Mouse (Mus musculus): ENCODE results near the gene Tspan9. TPM values are rescaled to one million over a fixed set of nuclear protein-coding genes. Genes with fewer than 3 reads are reported as not detected.

Tspan9 gene
- polyA plus RNA-seq, 1 experiment from 2014 or later, result 177 TPM

DNA sequence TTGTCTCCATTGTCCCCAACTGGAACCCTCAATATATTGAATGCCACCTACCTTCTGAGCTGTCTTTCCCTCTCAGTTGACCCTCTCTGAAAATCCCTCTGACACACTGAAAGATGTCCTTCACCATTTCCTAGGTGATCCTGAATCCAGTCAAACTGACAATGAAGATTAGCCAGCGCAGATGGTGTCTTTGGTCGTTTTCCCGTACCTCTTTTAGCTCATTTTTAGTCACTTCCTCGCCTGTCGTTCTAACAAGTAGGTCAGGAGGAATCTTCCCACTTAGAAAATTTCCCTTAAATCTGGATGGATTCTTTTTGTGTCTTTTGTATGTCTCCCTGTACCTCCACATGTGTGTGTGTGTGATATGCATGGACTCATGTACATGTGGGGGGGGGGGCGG is 15.7 kb upstream of the Tspan9 start:
- Histone ChIP-seq H3K27ac (ENCODE audit: low read length) (no peak overlapping the region), H3K36me3 (ENCODE audit: control insufficient read depth, insufficient read depth, low read length) (no peaks in the 10 kb centered on the region), H3K9ac (ENCODE audit: low read length) (no peak overlapping the region), H3K4me1 (ENCODE audit: control insufficient read depth, insufficient read depth, low read length) (no peaks in the 10 kb centered on the region), H3K9me3 (replicated peaks; ENCODE audit: control insufficient read depth, low read length) (no peaks in the 10 kb centered on the region), H3K4me2 (ENCODE audit: low read depth, low read length) (no peak overlapping the region), H3K27me3 (ENCODE audit: control insufficient read depth, insufficient read depth, low read length) (no peaks in the 10 kb centered on the region), H3K4me3 (replicated peaks; ENCODE audit: low read length) (no peak overlapping the region)
- no peak for ATAC-seq (ENCODE audit: insufficient read depth, low FRiP score)
- WGBS, result 83% methylated on average over 6 of the region's 6 CpGs

DNA sequence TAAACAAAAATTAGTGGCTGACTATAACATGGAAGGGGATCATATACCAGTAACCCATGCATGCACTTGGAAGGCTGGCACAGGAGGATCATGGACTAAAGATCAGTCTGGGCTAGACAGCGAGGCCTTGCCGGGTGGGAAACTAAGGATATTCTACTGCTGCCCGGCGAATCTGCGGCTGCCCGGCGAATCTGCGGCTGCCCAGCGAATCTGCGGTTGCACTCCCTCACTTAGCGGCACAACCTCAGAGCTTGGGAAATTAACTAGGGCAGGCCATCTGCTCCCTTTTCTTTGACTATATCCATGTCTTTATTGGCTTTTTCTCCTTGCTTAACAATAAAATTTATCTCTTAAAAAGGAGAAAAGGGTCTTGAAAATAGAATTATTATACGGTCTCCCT is 14.6 kb upstream of the Tspan9 start:
- Histone ChIP-seq H3K36me3 (ENCODE audit: control insufficient read depth, insufficient read depth, low read length) (no peaks in the 10 kb centered on the region), H3K4me2 (ENCODE audit: low read depth, low read length) (no peak overlapping the region), H3K4me1 (ENCODE audit: control insufficient read depth, insufficient read depth, low read length) (no peaks in the 10 kb centered on the region), H3K9ac (ENCODE audit: low read length) (no peak overlapping the region), H3K27me3 (ENCODE audit: control insufficient read depth, insufficient read depth, low read length) (no peaks in the 10 kb centered on the region), H3K9me3 (replicated peaks; ENCODE audit: control insufficient read depth, low read length) (no peaks in the 10 kb centered on the region), H3K27ac (ENCODE audit: low read length) (no peak overlapping the region), H3K4me3 (replicated peaks; ENCODE audit: low read length) (no peak overlapping the region)
- ATAC-seq (ENCODE audit: insufficient read depth, low FRiP score), result no peak
- WGBS, result 74% methylated on average over 12 of the region's 12 CpGs

DNA sequence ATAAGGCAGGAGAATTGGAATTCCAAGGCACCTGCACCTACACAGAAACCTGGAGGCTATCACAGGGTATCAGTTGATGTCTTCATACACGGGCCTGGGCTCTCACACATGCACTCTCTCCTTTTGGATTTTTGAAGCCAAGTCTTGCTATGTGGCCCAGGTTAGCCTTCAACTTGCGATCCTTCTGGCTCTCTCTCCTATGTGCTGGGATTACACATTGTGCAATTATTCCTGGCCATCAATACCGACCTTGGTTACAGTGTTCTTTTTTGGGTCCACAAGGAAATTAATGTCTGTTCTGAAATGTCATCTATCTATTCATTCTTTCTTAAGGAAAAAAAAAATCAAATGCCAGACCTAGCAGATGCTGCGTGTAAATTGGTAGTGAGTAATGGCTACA is 13.1 kb upstream of the Tspan9 start:
- no peak for ATAC-seq (ENCODE audit: insufficient read depth, low FRiP score)
- Histone ChIP-seq H3K27ac (ENCODE audit: low read length) (no peak overlapping the region), H3K36me3 (ENCODE audit: control insufficient read depth, insufficient read depth, low read length) (no peaks in the 10 kb centered on the region), H3K4me3 (replicated peaks; ENCODE audit: low read length) (no peak overlapping the region), H3K4me1 (ENCODE audit: control insufficient read depth, insufficient read depth, low read length) (no peaks in the 10 kb centered on the region), H3K9ac (ENCODE audit: low read length) (no peak overlapping the region), H3K9me3 (replicated peaks; ENCODE audit: control insufficient read depth, low read length) (no peaks in the 10 kb centered on the region), H3K4me2 (ENCODE audit: low read depth, low read length) (no peak overlapping the region), H3K27me3 (ENCODE audit: control insufficient read depth, insufficient read depth, low read length) (no peaks in the 10 kb centered on the region)
- 75% methylated on average over 4 of the region's 4 CpGs for WGBS

DNA sequence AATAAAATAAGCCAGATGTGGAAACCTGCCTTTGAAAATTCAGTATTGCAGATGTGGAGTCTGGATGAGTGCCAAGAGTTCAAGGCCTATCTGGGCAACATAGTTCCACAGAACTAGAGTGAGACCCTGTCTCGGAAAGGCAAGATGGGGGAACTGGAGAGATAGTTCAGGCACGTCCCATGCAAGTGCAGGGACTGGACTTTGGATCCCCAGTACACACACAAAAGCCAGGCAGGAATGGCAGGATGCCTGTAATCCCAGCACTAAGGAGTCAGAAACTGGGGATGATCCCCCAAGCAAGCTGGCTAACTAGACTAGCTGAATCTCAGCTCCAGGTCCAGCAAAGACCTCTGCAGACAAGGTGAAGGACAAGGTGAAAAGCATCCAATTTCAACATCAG is 12.5 kb upstream of the Tspan9 start:
- Histone ChIP-seq H3K9me3 (replicated peaks; ENCODE audit: control insufficient read depth, low read length) (no peaks in the 10 kb centered on the region), H3K9ac (ENCODE audit: low read length) (no peak overlapping the region), H3K4me3 (replicated peaks; ENCODE audit: low read length) (no peak overlapping the region), H3K4me2 (ENCODE audit: low read depth, low read length) (no peak overlapping the region), H3K36me3 (ENCODE audit: control insufficient read depth, insufficient read depth, low read length) (no peaks in the 10 kb centered on the region), H3K27me3 (ENCODE audit: control insufficient read depth, insufficient read depth, low read length) (no peaks in the 10 kb centered on the region), H3K4me1 (ENCODE audit: control insufficient read depth, insufficient read depth, low read length) (no peaks in the 10 kb centered on the region), H3K27ac (ENCODE audit: low read length) (no peak overlapping the region)
- ATAC-seq (ENCODE audit: insufficient read depth, low FRiP score), result no peak
- WGBS, result 55% methylated on average over 2 of the region's 2 CpGs

DNA sequence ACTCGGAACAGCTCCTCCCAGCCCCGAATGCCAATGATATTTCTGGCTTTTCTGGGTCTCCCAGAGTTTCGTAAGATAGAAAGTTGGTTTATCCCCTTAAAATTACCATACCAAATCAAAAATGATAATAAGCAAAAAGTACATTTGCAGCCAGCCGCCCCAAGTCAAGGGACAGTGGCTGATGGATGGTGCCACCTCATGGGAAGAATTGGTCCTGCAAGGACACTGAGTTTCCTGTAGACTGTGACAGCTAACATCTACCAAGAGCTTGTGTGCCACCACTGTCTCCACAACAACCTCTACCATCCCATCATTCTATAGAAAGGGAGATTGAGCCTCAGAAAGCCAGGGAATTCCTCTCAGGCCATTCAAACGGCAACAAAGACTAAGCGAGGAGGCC is 2.4 kb upstream of the Tspan9 start:
- H3K4me3 ChIP-seq (replicated peaks; ENCODE audit: low read length), result no peak overlapping the region
- H3K27me3 ChIP-seq (ENCODE audit: control insufficient read depth, insufficient read depth, low read length), result no peaks in the 10 kb centered on the region
- H3K36me3 ChIP-seq (ENCODE audit: control insufficient read depth, insufficient read depth, low read length), result no peaks in the 10 kb centered on the region
- H3K4me1 ChIP-seq (ENCODE audit: control insufficient read depth, insufficient read depth, low read length), result peaks cover 20% of the 10 kb centered on the region
- H3K27ac ChIP-seq (ENCODE audit: low read length), result no peak overlapping the region
- H3K4me2 ChIP-seq (ENCODE audit: low read depth, low read length), result no peak overlapping the region
- H3K9me3 ChIP-seq (replicated peaks; ENCODE audit: control insufficient read depth, low read length), result no peaks in the 10 kb centered on the region
- 56% methylated on average over 6 of the region's 6 CpGs for WGBS
- no peak for ATAC-seq (ENCODE audit: insufficient read depth, low FRiP score)
- no peak overlapping the region for H3K9ac ChIP-seq (ENCODE audit: low read length)

DNA sequence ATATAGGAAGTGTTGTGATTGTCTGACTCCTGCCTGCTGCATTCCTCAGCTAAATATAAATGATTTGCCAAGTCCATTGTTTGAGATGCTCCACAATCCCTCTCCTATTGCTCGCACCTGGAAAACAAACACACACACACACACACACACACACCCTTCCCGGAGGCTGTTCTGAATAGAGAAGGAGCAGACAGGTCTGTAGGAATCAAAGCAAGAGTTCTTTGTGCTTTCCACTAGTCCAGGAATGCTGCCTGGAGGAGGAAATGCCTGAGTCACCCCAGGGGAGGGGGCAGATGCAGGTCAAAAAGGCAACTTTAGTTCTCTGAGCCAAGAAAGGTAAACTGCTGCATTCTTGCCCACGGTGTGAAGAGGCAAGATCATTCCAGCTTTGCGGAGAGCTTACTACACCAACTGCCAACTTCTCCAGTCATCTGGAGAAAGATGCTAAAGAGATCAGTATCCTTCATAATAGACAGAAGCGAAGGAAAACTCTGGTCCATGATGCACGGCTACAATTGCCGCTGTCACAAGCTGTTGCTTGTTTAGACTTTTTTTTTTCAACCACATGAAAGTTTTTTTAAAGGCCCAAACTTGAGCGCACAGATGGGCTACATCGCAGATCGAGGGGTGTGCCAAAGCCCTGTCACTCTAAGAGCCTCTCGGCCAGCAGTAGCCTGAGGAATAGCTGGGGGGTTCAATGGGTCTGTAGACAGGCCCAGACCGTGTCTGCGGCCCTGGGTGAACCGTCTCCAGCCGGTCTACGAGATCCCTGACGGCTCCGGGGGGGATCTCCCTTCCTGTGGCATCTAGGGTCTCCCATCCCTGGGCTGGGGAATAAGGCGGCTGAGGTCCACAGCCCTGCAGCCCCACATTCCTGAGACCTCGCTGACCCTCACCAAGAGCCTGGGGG is 770 bp downstream of the Tspan9 start:
- peak; percentile 65 for ATAC-seq (ENCODE audit: insufficient read depth, low FRiP score)
- no peaks in the 10 kb centered on the region for H3K27me3 ChIP-seq (ENCODE audit: control insufficient read depth, insufficient read depth, low read length)
- H3K9ac ChIP-seq (ENCODE audit: low read length), result peak overlapping the region; percentile 77
- peak overlapping the region; percentile 59 for H3K4me2 ChIP-seq (ENCODE audit: low read depth, low read length)
- no peaks in the 10 kb centered on the region for H3K9me3 ChIP-seq (replicated peaks; ENCODE audit: control insufficient read depth, low read length)
- peaks cover 21% of the 10 kb centered on the region for H3K4me1 ChIP-seq (ENCODE audit: control insufficient read depth, insufficient read depth, low read length)
- peak overlapping the region; percentile 91 for H3K27ac ChIP-seq (ENCODE audit: low read length)
- H3K36me3 ChIP-seq (ENCODE audit: control insufficient read depth, insufficient read depth, low read length), result no peaks in the 10 kb centered on the region
- peak overlapping the region; percentile 65 for H3K4me3 ChIP-seq (replicated peaks; ENCODE audit: low read length)
- WGBS, result 5% methylated on average over 20 of the region's 20 CpGs

DNA sequence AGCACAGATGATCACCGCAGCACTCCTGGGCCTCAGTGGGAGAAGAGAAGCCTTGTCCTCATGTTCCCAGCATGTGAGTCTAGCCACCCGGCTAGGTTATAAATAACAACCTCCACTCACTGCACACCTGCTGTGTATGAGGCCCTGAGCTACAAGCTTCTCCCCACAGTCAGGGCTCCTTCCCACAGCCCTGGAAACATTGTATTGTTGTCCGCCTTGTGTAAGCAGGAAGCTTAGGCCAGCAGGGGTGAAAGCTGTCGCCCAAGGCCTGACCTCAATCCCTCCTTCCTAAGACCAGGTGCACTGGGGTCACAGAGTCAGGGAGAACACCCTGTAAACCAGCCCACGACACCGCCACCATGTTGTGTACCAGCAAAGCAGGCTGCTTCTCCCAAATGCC is 2.7 kb downstream of the Tspan9 start:
- no peak for ATAC-seq (ENCODE audit: insufficient read depth, low FRiP score)
- Histone ChIP-seq H3K4me2 (ENCODE audit: low read depth, low read length) (no peak overlapping the region), H3K27ac (ENCODE audit: low read length) (peak overlapping the region; percentile 52; the same call in 1 of the 2 replicates), H3K9ac (ENCODE audit: low read length) (peak overlapping the region; percentile 23; the same call in 1 of the 2 replicates), H3K27me3 (ENCODE audit: control insufficient read depth, insufficient read depth, low read length) (no peaks in the 10 kb centered on the region), H3K36me3 (ENCODE audit: control insufficient read depth, insufficient read depth, low read length) (no peaks in the 10 kb centered on the region), H3K4me3 (replicated peaks; ENCODE audit: low read length) (no peak overlapping the region), H3K9me3 (replicated peaks; ENCODE audit: control insufficient read depth, low read length) (no peaks in the 10 kb centered on the region), H3K4me1 (ENCODE audit: control insufficient read depth, insufficient read depth, low read length) (peaks cover 28% of the 10 kb centered on the region)
- WGBS, result 68% methylated on average over 6 of the region's 6 CpGs

DNA sequence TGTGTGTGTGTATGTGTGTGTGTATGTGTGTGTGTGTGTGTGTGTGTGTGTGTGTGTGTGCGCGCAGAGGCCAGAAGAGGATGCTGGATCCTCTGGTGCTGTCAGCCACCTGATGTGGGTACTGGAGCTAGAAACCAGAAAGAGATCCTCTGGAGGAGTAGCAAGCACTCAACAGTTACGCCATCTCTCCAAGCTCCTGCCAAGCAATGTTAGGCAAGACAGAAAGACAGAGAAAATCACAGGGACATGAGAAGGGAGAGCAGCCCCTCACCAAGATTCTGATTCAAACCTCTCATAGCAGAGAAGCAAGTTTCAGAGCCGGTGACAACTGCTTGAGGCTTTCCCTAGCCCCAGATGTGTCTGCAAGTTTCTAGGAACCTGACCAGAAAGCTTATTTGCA is 5.5 kb downstream of the Tspan9 start:
- 92% methylated on average over 4 of the region's 4 CpGs for WGBS
- no peak for ATAC-seq (ENCODE audit: insufficient read depth, low FRiP score)
- Histone ChIP-seq H3K4me1 (ENCODE audit: control insufficient read depth, insufficient read depth, low read length) (peaks cover 43% of the 10 kb centered on the region), H3K9ac (ENCODE audit: low read length) (no peak overlapping the region), H3K27me3 (ENCODE audit: control insufficient read depth, insufficient read depth, low read length) (no peaks in the 10 kb centered on the region), H3K9me3 (replicated peaks; ENCODE audit: control insufficient read depth, low read length) (no peaks in the 10 kb centered on the region), H3K4me2 (ENCODE audit: low read depth, low read length) (no peak overlapping the region), H3K27ac (ENCODE audit: low read length) (no peak overlapping the region), H3K4me3 (replicated peaks; ENCODE audit: low read length) (no peak overlapping the region), H3K36me3 (ENCODE audit: control insufficient read depth, insufficient read depth, low read length) (no peaks in the 10 kb centered on the region)

DNA sequence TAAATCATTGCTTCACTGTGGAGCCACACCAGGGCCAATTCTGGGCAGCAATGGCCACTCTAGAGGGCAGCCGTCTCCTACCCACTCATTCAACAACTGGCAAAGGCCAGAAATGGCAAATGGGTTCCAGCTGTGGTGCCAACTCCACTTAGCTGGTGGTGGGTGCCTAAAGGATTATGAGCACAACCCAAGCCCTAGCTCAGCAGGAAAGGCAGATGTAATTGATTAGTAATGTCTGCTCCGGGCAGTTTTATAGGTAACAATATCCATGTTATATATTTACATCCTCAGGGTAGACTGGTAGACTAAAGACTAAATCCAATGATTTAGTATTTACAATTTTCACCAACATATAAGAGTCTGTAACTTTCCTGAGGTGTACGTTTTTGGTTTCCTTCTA is 6.7 kb downstream of the Tspan9 start:
- ATAC-seq (ENCODE audit: insufficient read depth, low FRiP score), result no peak
- H3K36me3 ChIP-seq (ENCODE audit: control insufficient read depth, insufficient read depth, low read length), result no peaks in the 10 kb centered on the region
- no peaks in the 10 kb centered on the region for H3K9me3 ChIP-seq (replicated peaks; ENCODE audit: control insufficient read depth, low read length)
- no peak overlapping the region for H3K4me2 ChIP-seq (ENCODE audit: low read depth, low read length)
- WGBS, result 88% methylated on average over 3 of the region's 3 CpGs
- no peak overlapping the region for H3K9ac ChIP-seq (ENCODE audit: low read length)
- no peak overlapping the region for H3K27ac ChIP-seq (ENCODE audit: low read length)
- no peaks in the 10 kb centered on the region for H3K27me3 ChIP-seq (ENCODE audit: control insufficient read depth, insufficient read depth, low read length)
- no peak overlapping the region for H3K4me3 ChIP-seq (replicated peaks; ENCODE audit: low read length)
- peaks cover 41% of the 10 kb centered on the region for H3K4me1 ChIP-seq (ENCODE audit: control insufficient read depth, insufficient read depth, low read length)
